In the genomic region with DNA sequence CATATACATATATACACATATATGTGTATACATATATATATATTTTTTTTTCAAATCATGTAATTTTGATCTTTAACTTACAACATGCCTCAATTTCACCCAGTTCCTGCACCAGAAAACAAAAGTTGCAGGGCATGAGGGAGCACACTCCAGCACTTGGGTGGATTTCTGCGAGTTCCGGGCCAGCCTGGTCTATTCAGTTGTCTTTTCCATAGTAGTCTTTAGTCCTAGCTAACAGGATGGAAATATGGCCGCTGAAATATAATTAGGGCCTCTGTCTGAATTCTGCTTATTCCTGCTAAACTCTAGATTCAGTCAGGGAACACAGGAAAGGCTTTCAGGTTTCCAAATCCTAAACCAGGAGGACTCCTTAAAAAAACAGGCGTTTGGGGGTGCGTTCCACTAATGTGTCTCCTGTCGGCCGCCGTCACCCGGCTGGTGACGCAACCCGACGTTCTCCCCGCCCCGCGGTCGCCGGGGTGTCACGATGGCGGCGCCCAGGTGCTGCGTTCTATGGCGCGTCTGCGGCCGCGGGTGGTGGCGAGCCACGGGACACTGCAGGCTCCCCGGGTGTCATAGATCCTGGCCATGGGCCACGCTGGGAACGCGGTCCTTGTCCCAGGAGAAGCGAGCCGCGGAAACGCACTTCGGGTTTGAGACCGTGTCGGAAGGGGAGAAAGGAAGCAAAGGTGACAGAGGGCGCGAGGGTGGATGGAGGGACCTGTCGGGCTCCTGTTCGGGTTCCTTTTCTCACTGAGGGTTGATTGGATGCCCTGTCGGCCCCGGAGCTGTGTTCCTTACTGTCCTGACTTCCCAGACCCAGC, we compare ENCODE assay signal across 8 mouse cellular contexts. TPM values are rescaled to one million over a fixed set of nuclear protein-coding genes. Genes with fewer than 3 reads are reported as not detected.
A peak's percentile ranks its signal among the peaks of the same experiment; 100 is the strongest.
DNase-seq lines count a peak whose midpoint lies in the region; ATAC-seq and TF ChIP-seq lines count a peak whose summit lies in the region.

A gene (plus strand): TSS at position 441 of the 824 bp plus-strand sequence.

- peak within 1 kb of the TSS; percentile 42; the same call in 1 of the 2 replicates for H3K27ac ChIP-seq in hindbrain, embryonic 11.5 days (ENCODE audit: low read depth, low read length)
- 0 out of 2 replicates have a peak within 1 kb of the TSS, but pooled peaks have one; percentile 23 for H3K27ac ChIP-seq in lung, postnatal 0 days (ENCODE audit: low read length)

- H3K4me1 ChIP-seq in hindbrain, embryonic 11.5 days (replicated peaks; ENCODE audit: control insufficient read depth, insufficient read depth, low read length) = peaks cover 5% of the 10 kb centered on the region; the same call in 1 of the 2 replicates
- peaks cover 6% of the 10 kb centered on the region; the same call in 1 of the 2 replicates for H3K4me1 ChIP-seq in lung, postnatal 0 days (ENCODE audit: insufficient read depth, low read depth, low read length)

- peak; percentile 81 for DNase-seq in MN1 (ENCODE audit: low spot score)
- DNase-seq in cerebellum, adult 9-11 months = peak; percentile 88
- peak; percentile 78 to 81 for DNase-seq in frontal cortex, postnatal 10 days (ENCODE audit: low spot score in 2 of 2)
- DNase-seq in hindbrain, embryonic 11.5 days (ENCODE audit: low spot score) = peak; percentile 90
- DNase-seq in layer of hippocampus, postnatal 10 days (ENCODE audit: low spot score in 2 of 2) = peak; percentile 86 to 91
- DNase-seq in lung, postnatal 0 days (ENCODE audit: low spot score) = peak; percentile 87
- DNase-seq in ovary, postnatal 14 days (ENCODE audit: low spot score) = peak; percentile 80
- DNase-seq in thymus, postnatal 14 days = peak; percentile 90

- WGBS in hindbrain, embryonic 11.5 days = 4% methylated on average over 45 of the region's 45 CpGs
- whole genome bisulfite sequencing in lung, postnatal 0 days = 3% methylated on average over 45 of the region's 45 CpGs

- H3K36me3 ChIP-seq in hindbrain, embryonic 11.5 days (ENCODE audit: control insufficient read depth, insufficient read depth, low read length) = peaks cover 1% of the 10 kb centered on the region; the same call in 1 of the 2 replicates
- no peaks in the 10 kb centered on the region for H3K36me3 ChIP-seq in lung, postnatal 0 days (ENCODE audit: insufficient read depth, low read length)

- no peak for TF ChIP-seq EP300 in lung, postnatal 0 days (IDR thresholded peaks at IDR 0.05)

- peak within 1 kb of the TSS; percentile 89 for H3K4me2 ChIP-seq in hindbrain, embryonic 11.5 days (replicated peaks; ENCODE audit: low read depth, low read length)
- H3K4me2 ChIP-seq in lung, postnatal 0 days (replicated peaks; ENCODE audit: low read depth, low read length) = peak within 1 kb of the TSS; percentile 66

- no peak for TF ChIP-seq CTCF in lung, postnatal 0 days (IDR thresholded peaks at IDR 0.05)

- H3K9ac ChIP-seq in hindbrain, embryonic 11.5 days (ENCODE audit: low read depth, low read length) = peak within 1 kb of the TSS; percentile 84
- peak within 1 kb of the TSS; percentile 77 for H3K9ac ChIP-seq in lung, postnatal 0 days (replicated peaks; ENCODE audit: low read depth)

- no peaks in the 10 kb centered on the region for H3K27me3 ChIP-seq in hindbrain, embryonic 11.5 days (ENCODE audit: control insufficient read depth, insufficient read depth, low read length)
- no peaks in the 10 kb centered on the region for H3K27me3 ChIP-seq in lung, postnatal 0 days (replicated peaks; ENCODE audit: insufficient read depth, low read length)

- no peaks in the 10 kb centered on the region for H3K9me3 ChIP-seq in hindbrain, embryonic 11.5 days (ENCODE audit: control insufficient read depth, low read length)
- H3K9me3 ChIP-seq in lung, postnatal 0 days (ENCODE audit: low read length) = no peaks in the 10 kb centered on the region

- peak; percentile 66 for ATAC-seq in hindbrain, embryonic 11.5 days (ENCODE audit: low FRiP score)
- ATAC-seq in lung, postnatal 0 days = peak; percentile 91

- peak within 1 kb of the TSS; percentile 89 for H3K4me3 ChIP-seq in hindbrain, embryonic 11.5 days (ENCODE audit: low read depth, low read length)
- peak within 1 kb of the TSS; percentile 88 for H3K4me3 ChIP-seq in lung, postnatal 0 days (ENCODE audit: low read depth, low read length)

RNA-seq across cellular contexts. Expression of the gene that starts here (rescaled TPM):
- polyA plus RNA-seq in hindbrain, embryonic 11.5 days (2014; fragmentation: Nextera tagmentation; extraction: Ambion mirVana) = 52.6 and 55.5 TPM in 2 replicates
- total RNA-seq in layer of hippocampus, postnatal 10 days (2021) = 10 to 100 TPM; 39.0 to 42.8 TPM
- 18.9 and 19.4 TPM in 2 replicates for polyA plus RNA-seq in lung, postnatal 0 days (2015; fragmentation: Nextera tagmentation; extraction: Ambion mirVana)

Comparison
In these comparisons a context has a peak if more than half of its experiments do, and no peak if none do; other contexts are left out.
1. Peak in every context shown above with its lines: DNase-seq, ATAC-seq, H3K4me3 ChIP-seq and H3K27ac ChIP-seq.